Mouse (Mus musculus) erythroblast, embryonic 14.5 days (primary cell): ENCODE results near the gene Gfra1.

Experiments used
- GATA1 ChIP-seq: IDR thresholded peaks from 2 replicates; pipeline ENCODE4 v1.6.1; 2012; ENCODE audit warnings: low read length, inconsistent platforms, mixed read lengths
- TAL1 ChIP-seq: IDR thresholded peaks from 3 replicates; pipeline ENCODE4 v1.6.1; 2012; ENCODE audit warnings: low read length, inconsistent platforms, mixed read lengths

GRCm38 (mm10) chr19:58413290-58413689 lies 42.4 kb downstream of the Gfra1 start:
- TF ChIP-seq TAL1 (no peak), GATA1 (no peak)
